Mouse (Mus musculus): ENCODE measurements around the gene Ccl9.
"Not testable (repeated sequence)": the region's sequence is repeated elsewhere in the genome, so short reads cannot be mapped to it uniquely, and the experiment has no call there.

Gene Ccl9

DNA sequence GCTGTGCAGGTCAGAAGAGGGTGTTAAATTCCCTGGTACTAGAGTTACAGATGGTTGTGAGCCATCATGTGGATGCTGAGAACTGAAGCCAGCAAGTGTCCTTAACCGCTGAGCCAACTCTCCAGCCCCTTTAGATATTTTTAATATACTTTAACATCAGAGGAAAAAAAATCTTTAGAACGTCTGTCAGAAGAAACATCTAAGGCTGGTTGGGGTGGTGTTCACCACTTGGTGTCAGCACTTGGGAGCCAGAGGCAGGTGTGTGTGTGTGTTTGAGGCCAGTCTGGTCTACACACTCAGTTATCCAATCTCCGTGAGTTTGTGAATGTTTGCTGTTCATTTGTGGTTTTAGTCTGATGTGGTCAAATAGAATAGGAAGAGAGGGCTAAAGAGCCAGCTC lies 563 bp upstream of the Ccl9 start:
- no peak for DNase-seq

DNA sequence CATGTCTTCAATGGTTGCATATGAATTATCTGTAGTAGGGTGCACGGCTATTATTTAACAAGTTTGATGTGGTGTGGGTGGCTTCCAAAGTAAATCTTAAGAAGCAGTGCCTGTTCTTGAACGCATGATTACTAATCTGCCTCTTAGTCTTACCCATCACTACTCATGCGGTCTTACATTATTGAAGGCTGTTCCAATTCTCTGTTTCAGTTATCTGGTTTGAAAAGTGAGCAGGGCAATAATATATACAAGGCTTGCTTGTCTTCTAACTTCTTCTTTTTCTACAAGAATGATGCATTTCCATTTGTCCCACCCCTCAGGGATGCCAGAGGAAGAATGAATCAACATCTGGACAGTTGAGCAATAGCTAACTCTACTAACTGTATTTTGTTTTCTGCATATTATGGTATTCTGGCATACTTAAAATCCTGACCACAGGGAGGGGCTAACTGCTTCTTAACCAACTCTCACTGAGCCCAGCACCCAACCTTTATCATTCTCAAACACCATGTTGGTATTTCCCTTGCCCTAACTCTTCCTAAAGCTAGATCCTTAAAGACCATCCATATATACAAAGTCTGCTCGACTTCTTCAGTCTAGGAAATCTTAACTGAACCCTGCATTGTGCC lies 1.4 kb downstream of the Ccl9 start:
- DNase-seq = no peak

DNA sequence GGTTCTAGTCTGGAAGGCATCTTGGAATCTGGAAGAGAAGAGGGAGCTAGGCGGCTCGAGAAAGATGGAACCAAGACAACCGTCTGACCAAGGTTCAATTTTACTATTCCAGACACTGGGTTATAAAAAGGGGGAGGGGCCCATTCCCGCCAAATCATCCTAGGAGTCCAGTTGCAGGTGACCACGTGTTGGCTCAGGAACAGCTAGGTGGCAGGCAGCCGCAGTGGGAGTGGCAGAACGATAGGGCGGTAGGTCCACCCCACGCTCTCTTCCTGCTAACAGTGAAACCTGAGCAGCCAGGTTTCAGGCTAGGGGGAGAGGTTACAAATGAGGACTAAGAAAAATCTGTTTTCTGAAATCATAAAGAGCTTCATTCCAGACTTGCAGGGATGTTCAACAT lies 5.6 kb downstream of the Ccl9 start:
- DNase-seq = no peak

DNA sequence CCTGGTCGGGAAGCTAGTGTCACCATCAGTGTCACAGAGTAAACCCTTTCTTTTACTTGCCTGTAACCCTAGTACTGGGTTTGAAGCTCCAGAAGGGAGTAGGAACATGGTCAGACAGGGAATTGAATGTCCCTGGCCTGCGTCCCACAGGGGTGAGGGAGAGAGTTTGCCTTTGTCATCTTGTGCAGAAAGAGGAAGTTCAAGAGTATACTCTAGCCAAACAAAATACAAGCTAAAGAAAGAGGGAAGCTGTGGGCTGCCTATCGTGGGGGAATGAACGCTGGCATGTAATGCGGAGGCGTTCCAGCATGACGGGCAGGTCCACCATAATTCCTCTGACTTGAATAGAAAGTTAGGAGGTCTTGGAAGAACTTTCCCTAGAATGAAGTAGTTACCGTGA lies 6.2 kb downstream of the Ccl9 start:
- DNase-seq = no peak

DNA sequence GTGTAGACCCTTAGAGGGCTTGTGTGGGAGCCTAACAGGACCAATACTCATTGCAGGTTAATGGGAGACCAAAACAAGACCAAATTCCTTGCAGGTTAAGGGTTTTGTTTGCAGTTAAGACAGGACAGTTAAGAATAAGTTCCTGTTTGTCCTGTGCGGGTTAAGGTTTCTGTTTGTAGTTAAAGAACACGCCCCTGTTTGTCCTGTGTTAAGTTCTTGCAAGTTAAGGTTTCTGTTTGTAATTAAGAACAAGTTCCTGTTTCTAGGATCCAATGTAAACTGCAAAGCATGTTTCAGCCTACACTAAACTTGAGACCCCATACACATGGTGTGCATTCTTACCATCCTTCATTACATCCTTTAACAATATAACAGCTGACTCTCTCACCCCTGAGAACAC lies 8.2 kb downstream of the Ccl9 start:
- no peak for DNase-seq

DNA sequence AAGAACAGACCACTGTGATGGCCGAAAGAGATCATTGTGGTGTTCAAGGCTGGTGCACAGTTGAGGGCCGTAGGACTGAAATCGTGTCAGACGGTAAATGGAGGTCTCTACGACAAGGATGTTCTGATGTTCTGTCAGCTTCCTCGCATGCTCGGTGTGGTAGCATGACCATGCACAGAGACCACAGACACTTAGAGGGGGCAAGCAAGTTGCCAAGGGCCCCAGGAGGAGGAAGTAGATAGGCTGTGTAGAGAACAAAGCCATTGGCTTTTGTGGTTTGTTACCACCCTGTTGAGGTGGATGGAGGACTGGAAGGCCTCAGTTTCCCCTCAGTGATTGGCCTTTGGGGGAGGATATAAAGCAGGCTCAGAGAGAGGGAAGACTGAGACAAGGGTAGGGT lies 9.2 kb downstream of the Ccl9 start:
- no peak for DNase-seq

DNA sequence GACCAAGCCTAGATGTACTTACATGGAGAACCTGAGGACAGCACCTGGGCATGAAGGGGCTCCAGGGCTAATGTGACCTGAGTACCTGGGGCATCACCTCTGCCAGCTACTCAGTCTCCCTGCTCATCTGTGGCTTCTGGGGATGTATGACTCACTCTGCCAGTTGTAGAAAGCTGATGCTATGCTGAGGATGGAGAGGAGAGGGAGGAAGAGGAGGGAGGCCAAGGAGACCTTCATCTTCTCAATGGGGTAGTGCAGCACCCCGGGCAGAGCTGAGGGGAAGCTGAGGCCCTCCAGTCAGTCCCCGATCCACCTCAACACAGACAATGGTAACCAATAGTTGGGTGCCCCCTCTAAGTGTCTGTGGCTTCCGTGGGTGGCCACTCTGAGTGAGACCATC lies 9.7 kb downstream of the Ccl9 start:
- DNase-seq = no peak

DNA sequence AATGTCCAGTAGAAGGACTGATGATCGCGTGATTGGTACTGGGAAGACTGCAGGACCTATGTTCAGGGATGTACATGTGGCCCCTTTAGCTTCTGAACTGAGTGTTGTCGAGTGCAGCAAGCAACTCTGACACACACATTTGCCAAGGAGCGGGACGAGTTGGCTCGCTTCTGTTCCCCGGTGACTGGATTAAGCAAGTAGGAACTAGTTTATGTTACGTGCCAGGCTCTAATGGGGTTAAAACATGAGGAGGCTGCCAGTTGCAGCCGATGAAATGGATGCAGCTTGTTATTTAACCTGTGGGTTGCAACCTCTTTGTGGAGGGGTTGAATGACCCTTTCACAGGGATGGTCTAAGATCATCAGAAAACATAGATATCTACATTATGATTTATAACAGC lies 10.4 kb downstream of the Ccl9 start:
- no peak for DNase-seq

DNA sequence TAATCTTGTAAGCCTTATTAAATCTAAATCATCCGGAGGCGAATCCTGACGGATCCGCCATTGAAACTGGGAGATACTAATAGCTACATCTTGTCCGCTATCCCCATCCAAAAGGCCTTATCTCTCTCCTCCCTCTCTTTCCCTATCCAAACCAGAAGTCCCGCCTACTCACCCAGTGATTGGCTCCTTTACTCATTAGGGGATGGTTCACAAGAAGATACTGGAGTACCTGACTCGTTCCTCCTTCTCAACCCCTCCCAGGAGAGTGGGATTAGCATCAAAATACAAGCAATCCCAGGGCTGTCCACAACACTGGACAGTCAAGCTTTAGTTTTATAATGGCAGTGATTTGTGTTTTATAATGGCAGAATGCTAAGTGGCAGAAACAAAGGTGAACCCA lies 11.1 kb downstream of the Ccl9 start:
- no peak for DNase-seq

DNA sequence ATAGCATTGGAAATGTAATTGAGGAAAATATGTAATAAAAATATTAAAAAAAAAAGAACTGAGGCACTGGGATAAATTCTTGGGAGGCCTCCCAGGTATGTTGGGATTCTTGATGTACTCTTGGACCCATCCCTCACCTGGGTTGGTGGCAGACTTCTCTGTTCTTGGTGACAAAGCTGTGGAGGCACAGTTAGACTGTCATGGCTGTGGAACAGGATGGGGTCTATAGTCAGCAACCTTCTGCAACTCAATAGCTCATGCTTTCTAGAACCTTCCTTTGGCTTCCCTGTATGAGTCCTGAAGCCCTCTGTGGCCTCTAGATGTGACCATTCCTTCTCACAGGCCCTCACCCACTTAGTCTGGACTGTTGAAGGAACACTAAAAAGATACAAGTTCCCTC lies 11.8 kb downstream of the Ccl9 start:
- no peak for DNase-seq

DNA sequence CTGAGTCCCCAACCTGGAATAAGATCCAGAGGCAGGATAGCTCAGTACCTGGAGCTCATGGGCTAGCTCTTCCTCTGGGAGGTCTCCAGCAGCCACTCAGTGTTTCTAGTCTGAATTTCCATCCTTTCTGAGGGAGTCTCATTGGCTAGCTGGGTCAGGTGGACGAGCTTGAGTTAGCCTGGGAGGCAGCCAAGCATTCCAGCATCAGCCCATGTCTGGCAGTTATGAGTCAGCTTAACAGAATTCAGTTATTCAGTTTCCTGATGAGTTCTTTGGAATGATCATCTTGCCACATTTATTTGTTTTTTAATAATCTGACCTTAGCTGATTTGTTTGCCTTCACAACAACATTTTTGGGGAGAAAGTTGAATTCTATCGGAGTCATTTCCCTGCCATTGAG lies 14.7 kb downstream of the Ccl9 start:
- no peak for DNase-seq

DNA sequence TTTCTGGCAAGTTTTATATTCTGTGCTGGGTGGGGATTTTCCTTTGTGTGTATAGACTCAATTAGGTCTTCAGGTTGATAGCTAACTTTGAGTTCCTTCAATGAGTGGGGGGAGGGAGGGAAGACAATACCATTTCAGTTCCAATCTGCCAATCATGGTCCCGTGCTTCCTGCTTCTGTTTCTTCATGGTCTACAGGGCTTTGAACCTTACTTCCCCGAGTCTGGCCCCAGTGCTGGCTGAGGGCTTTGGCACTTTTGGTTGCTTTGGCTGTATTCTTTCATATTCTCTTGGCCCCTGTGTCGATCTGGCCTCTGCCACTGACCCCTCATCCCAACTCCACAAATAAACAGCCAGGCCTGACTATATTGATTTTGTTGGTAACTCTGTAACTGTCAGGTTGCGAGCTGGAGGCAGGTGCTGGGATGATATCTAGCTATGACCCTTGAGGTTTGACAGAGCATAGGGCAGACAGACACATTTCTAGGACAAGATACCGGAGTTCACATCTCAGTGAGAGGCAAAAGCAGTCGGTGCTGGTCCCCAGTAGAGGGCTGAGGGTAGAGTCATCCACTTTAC lies 16.0 kb downstream of the Ccl9 start:
- DNase-seq = no peak

DNA sequence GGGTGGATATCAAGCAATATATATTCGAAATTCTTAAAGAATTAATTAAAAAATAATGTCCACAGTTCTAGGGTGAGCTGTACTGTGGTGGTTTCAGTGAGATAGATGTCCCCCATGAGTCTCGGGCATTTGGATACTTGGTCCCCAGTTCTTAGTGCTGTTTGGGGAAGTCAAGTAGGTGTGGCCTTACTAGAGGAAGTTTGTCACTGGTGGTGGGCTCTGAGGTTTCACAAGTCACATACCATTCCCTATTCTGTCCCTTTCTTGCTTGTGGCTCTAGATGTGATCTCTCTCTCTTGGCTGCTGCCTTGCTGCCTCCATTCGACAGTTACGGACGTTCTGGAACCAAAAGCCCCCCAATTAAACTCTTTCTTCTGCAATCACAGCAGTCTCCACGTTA lies 18.0 kb downstream of the Ccl9 start:
- no peak for DNase-seq

DNA sequence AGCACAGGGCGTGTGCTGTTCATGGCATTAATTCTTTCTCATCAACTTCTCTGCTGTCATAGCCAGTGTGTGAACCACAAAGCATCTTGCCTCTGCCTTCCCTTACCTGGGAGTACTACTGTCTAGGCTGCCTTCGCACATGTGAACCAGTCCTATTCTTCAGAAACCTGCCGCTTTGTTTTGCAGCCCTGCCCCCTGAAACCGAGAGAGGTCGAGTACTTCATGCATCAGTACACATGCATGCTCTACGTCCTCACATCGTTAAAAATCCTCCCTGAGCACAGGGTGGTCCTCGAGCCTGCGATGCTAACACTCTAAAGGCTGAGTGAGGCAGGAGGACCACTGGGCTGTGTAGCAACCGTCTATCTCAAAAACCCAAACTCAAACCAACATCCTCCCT lies 21.4 kb downstream of the Ccl9 start:
- DNase-seq = no peak

DNA sequence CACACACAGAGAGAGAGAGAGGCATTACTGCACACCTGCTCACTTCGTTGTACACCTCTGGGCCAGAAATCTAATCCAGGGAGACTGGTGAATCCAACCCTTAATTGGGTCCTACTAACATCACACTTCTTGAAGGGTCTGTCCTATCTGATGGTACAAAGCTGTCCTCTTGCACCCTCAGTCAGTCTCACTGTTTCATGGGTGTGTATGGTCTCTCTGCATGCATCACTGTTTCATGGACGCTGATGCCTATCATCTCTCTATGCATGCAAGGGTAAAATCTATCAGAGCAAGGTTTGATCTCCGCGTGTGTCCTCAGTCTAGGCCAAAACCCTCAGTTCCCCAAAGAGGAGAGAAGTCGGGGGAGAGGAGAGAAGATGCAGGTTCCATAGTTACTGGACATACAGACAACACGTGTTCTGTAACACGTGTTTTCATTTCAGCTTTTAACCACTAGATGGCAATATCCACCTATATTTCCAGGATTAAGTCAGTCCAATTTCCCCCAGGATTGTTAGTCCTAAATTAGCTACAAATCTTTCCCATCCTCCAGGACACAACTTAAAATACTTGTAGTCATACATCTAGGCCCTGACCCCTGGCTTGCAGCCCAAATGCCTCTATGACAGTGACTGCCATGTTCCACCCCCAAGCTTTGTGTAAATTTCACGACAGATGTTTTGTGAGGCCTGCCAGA lies 22.2 kb downstream of the Ccl9 start:
- DNase-seq = peak; percentile 81

DNA sequence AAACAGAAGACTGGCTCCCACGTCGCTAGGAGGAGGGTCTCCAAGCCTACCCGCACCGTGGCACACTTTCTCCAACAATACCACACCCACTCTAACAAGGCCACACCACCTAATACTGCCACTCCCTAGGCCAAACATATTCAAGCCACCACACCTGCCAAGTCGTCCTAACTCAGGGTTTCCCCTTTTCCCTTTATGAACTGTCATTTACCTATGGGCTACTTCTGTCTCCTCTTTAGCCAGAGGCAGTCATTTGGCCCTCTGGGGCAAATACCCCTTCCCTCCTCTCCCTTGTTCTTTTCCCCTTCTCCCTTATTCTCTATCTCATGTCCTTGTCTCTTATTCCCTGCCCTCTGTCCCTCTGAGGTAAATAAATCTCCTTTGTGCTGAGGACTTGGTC lies 26.8 kb downstream of the Ccl9 start:
- no peak for DNase-seq

DNA sequence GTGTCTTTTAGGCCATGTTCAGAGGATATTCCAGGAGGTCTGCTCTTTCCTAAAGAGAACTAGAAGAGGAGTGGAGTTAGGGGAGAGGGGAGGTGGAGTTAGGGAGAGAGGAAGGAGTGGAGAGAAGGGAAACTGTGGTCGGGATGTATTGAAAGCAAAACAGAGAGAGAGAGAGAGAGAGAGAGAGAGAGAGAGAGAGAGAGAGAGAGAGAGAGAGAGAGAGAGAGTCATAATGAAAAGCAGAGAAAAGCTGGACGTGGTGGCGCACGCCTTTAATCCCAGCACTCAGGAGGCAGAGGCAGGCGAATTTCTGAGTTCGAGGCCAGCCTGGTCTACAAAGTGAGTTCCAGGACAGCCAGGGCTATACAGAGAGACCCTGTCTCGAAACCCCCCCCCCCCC lies 27.4 kb downstream of the Ccl9 start:
- not testable (repeated sequence) for DNase-seq

DNA sequence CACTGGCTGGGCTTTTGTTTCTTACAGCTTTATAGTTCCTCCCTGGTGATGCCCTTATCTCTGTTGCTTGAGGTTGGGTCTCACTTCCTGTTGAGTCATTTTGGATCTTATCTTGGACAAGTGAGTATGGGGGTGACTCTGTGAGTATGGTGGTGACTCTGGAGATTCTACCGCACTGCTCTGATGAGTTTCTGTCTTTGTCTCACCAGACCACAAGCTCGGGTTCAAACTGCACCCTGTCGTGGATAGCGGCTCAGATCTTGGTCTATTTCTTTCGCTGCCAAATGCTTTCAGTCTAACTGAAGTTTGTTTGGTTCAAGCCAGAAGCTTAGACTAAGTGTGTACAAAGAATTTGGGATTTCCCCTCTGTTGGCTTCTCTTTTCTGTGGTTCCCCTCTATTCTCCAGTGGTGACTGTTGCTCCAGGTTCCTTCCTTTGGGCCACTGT lies 28.2 kb downstream of the Ccl9 start:
- DNase-seq = no peak

DNA sequence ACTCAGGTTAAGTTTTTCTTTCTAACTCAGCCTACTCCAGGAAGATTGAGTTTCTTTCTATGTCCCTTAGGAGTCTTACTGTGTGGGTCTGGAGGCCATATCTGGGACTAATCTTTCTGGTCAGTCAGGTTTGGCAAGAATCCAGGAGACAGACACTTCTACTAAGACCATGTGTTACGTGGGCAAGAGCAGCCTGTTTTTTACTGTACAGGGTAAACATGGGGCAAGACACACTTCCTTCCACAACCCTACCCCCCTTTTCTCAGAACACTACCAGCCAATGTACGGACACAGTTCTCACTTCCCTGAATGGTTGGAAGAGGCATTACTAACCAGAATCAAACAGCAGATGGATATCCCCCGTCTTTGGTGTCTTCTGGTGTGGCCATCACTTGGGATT lies 34.2 kb downstream of the Ccl9 start:
- DNase-seq = no peak

DNA sequence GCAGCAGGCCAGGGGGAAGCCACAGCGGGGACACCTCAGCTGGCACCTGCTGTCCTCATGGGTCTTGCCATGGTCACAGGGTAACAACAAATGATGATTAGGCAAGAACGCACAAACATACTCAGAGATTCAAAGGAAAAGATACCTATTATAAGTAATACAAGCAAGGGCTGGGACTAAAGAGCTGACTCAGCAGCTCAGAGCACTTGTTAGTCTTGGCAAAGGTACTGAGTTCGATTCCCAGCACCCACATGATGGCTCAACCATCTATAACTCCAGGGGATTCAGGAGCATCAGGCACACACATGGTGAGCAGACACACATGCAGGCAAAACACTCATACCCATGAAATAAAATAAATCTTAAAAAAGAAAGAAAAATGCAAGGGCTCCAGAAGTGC lies 37.0 kb downstream of the Ccl9 start:
- no peak for DNase-seq

DNA sequence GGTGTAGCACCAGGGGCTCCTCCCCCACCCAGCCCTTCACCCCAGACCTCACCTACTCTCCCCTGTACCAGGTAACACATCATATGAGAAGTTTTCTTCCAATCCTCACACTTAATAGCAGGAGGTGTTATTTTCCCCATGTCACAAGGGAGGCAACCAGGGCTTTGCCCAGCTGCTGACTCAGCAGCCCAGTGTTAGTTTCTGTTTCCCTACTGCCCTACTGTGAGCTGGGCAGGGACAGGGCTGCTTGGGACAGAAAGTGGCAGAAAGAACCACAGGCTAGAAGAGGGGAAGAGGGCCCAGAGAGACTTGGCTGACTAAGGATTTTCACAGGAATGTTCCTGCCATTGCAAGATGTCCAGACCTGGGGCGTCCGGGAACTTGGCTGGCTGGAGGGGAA lies 37.5 kb downstream of the Ccl9 start:
- DNase-seq = no peak

DNA sequence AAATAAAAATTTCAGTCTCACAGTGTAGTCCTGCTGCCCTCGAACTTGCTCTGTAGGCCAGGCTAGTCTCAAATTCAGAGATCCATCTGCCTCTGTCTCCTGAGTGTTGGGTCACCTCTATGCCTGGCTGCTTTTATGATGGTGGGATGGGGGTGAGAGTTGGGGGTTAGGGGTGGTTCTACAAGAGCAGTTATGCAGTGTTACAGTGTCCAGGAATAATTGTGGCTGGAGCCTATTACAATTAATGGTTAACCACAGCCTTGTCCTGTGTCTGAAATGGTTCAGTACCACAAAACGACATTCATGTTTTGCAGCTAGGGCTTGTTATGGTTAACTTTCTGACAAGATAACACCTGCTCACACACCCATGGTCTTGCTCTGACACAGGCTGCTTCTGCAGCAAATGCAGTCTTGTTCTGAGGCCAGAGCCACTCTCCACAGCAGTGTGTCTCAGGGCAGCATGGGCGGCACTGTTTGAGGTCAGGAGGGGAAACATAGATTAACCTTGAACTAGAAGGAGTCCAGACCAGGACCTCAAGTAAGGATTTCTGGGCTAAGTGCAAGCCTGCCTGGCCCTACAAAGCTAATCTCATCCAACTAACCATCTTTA lies 39.6 kb downstream of the Ccl9 start:
- DNase-seq = no peak

DNA sequence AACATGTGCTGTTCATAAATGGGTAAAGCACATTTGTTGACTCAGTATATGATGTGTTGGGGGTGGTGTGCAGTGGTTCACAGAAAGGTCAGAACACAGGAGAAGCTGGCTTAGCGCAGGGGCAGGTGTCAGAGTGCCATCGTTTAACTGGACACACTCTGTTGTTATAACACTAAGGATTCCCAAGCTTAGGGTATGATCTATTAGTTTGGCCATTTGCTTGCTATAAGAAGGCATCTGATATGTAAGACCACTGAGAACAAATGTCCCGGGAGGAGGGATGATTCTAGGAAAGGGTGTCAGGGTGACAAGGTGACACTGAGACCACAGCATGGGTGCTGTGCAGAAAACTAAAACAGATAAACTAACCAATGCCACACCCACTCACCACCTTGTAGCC lies 41.6 kb downstream of the Ccl9 start:
- DNase-seq = no peak

Data from embryo, embryonic 11 days (tissue).